Mouse (Mus musculus): ENCODE results near the gene Stat3. TPM values are rescaled to one million over a fixed set of nuclear protein-coding genes. Genes with fewer than 3 reads are reported as not detected.

Gene Stat3
- total and polyA plus RNA-seq, 2 experiments from 2014 or later: 40.8 to 47.1 TPM

GRCm38 (mm10) chr11:100916432-100916971 lies 22.8 kb downstream of the Stat3 start:
- no peaks in the 10 kb centered on the region for H3K4me1 ChIP-seq (ENCODE audit: insufficient read depth, low read length)
- 96% methylated on average over 4 of the region's 4 CpGs for WGBS
- H3K4me2 ChIP-seq (ENCODE audit: low read depth, low read length, poor library complexity, severe bottlenecking): no peak overlapping the region
- H3K27ac ChIP-seq (ENCODE audit: low read depth, low read length): no peak overlapping the region
- TF ChIP-seq CTCF (IDR thresholded peaks at IDR 0.05): no peak
- DNase-seq (ENCODE audit: low spot score): no peak
- no peak overlapping the region for H3K9ac ChIP-seq (replicated peaks; ENCODE audit: low read length, poor library complexity, severe bottlenecking)
- H3K4me3 ChIP-seq (ENCODE audit: low read depth, low read length): no peak overlapping the region
- H3K9me3 ChIP-seq (ENCODE audit: low read length): no peaks in the 10 kb centered on the region
- no peaks in the 10 kb centered on the region for H3K27me3 ChIP-seq (ENCODE audit: insufficient read depth, low read length)
- ATAC-seq (ENCODE audit: low FRiP score): no peak
- H3K36me3 ChIP-seq (ENCODE audit: insufficient read depth, low read length): no peaks in the 10 kb centered on the region; the same call in 1 of the 2 replicates

- no peaks in the 10 kb centered on the region for H3K27me3 ChIP-seq (ENCODE audit: insufficient read depth, low read length)
- no peaks in the 10 kb centered on the region for H3K9me3 ChIP-seq (ENCODE audit: low read length)
- H3K4me3 ChIP-seq (ENCODE audit: low read depth, low read length): no peak overlapping the region
- no peaks in the 10 kb centered on the region; the same call in 1 of the 2 replicates for H3K36me3 ChIP-seq (ENCODE audit: insufficient read depth, low read length)
- no peak overlapping the region for H3K9ac ChIP-seq (replicated peaks; ENCODE audit: low read length, poor library complexity, severe bottlenecking)
- H3K4me2 ChIP-seq (ENCODE audit: low read depth, low read length, poor library complexity, severe bottlenecking): no peak overlapping the region
- no peak for TF ChIP-seq CTCF (IDR thresholded peaks at IDR 0.05)
- WGBS: 92% methylated on average over 3 of the region's 3 CpGs
- no peaks in the 10 kb centered on the region for H3K4me1 ChIP-seq (ENCODE audit: insufficient read depth, low read length)
- DNase-seq (ENCODE audit: low spot score): no peak
- ATAC-seq (ENCODE audit: low FRiP score): no peak
- no peak overlapping the region for H3K27ac ChIP-seq (ENCODE audit: low read depth, low read length)
Measured at GRCm38 (mm10) chr11:100915063-100915462, 24.3 kb downstream of the Stat3 start.

GRCm38 (mm10) chr11:100914415-100914814 lies 24.9 kb downstream of the Stat3 start:
- H3K9me3 ChIP-seq (ENCODE audit: low read length): no peaks in the 10 kb centered on the region
- peak; percentile 33 for DNase-seq (ENCODE audit: low spot score)
- H3K4me1 ChIP-seq (ENCODE audit: insufficient read depth, low read length): no peaks in the 10 kb centered on the region
- H3K36me3 ChIP-seq (ENCODE audit: insufficient read depth, low read length): no peaks in the 10 kb centered on the region; the same call in 1 of the 2 replicates
- no peak overlapping the region for H3K4me3 ChIP-seq (ENCODE audit: low read depth, low read length)
- H3K27ac ChIP-seq (ENCODE audit: low read depth, low read length): no peak overlapping the region
- no peak for TF ChIP-seq CTCF (IDR thresholded peaks at IDR 0.05)
- ATAC-seq (ENCODE audit: low FRiP score): no peak
- H3K4me2 ChIP-seq (ENCODE audit: low read depth, low read length, poor library complexity, severe bottlenecking): no peak overlapping the region
- H3K9ac ChIP-seq (replicated peaks; ENCODE audit: low read length, poor library complexity, severe bottlenecking): no peak overlapping the region
- WGBS: 90% methylated on average over 5 of the region's 5 CpGs
- H3K27me3 ChIP-seq (ENCODE audit: insufficient read depth, low read length): no peaks in the 10 kb centered on the region

- TF ChIP-seq CTCF (IDR thresholded peaks at IDR 0.05): no peak
- H3K4me1 ChIP-seq (ENCODE audit: insufficient read depth, low read length): no peaks in the 10 kb centered on the region
- H3K27me3 ChIP-seq (ENCODE audit: insufficient read depth, low read length): no peaks in the 10 kb centered on the region
- no peak overlapping the region for H3K27ac ChIP-seq (ENCODE audit: low read depth, low read length)
- no peaks in the 10 kb centered on the region for H3K9me3 ChIP-seq (ENCODE audit: low read length)
- peaks cover 8% of the 10 kb centered on the region for H3K36me3 ChIP-seq (ENCODE audit: insufficient read depth, low read length)
- WGBS: 93% methylated on average over 17 of the region's 17 CpGs
- ATAC-seq (ENCODE audit: low FRiP score) (no peak), DNase-seq (ENCODE audit: low spot score) (no peak)
- H3K4me2 ChIP-seq (ENCODE audit: low read depth, low read length, poor library complexity, severe bottlenecking): no peak overlapping the region
- H3K4me3 ChIP-seq (ENCODE audit: low read depth, low read length): no peak overlapping the region
- H3K9ac ChIP-seq (replicated peaks; ENCODE audit: low read length, poor library complexity, severe bottlenecking): no peak overlapping the region
Measured at GRCm38 (mm10) chr11:100912401-100913155, 26.8 kb downstream of the Stat3 start.

GRCm38 (mm10) chr11:100908567-100908966 lies 30.8 kb downstream of the Stat3 start:
- Histone ChIP-seq H3K9ac (replicated peaks; ENCODE audit: low read length, poor library complexity, severe bottlenecking) (no peak overlapping the region), H3K4me3 (ENCODE audit: low read depth, low read length) (no peak overlapping the region), H3K27ac (ENCODE audit: low read depth, low read length) (no peak overlapping the region), H3K27me3 (ENCODE audit: insufficient read depth, low read length) (no peaks in the 10 kb centered on the region), H3K4me2 (ENCODE audit: low read depth, low read length, poor library complexity, severe bottlenecking) (no peak overlapping the region), H3K9me3 (ENCODE audit: low read length) (no peaks in the 10 kb centered on the region), H3K36me3 (ENCODE audit: insufficient read depth, low read length) (peaks cover 22% of the 10 kb centered on the region), H3K4me1 (ENCODE audit: insufficient read depth, low read length) (no peaks in the 10 kb centered on the region)
- no peak for TF ChIP-seq CTCF (IDR thresholded peaks at IDR 0.05)
- ATAC-seq (ENCODE audit: low FRiP score) (no peak), DNase-seq (ENCODE audit: low spot score) (no peak)
- 90% methylated on average over 9 of the region's 9 CpGs for WGBS

- Histone ChIP-seq H3K27ac (ENCODE audit: low read depth, low read length) (no peak overlapping the region), H3K4me2 (ENCODE audit: low read depth, low read length, poor library complexity, severe bottlenecking) (no peak overlapping the region), H3K9me3 (ENCODE audit: low read length) (no peaks in the 10 kb centered on the region), H3K4me1 (ENCODE audit: insufficient read depth, low read length) (no peaks in the 10 kb centered on the region), H3K36me3 (ENCODE audit: insufficient read depth, low read length) (peaks cover 27% of the 10 kb centered on the region), H3K9ac (replicated peaks; ENCODE audit: low read length, poor library complexity, severe bottlenecking) (no peak overlapping the region), H3K4me3 (ENCODE audit: low read depth, low read length) (no peak overlapping the region), H3K27me3 (ENCODE audit: insufficient read depth, low read length) (no peaks in the 10 kb centered on the region)
- 78% methylated on average over 2 of the region's 2 CpGs for WGBS
- TF ChIP-seq CTCF (IDR thresholded peaks at IDR 0.05): no peak
- DNase-seq (ENCODE audit: low spot score): no peak
- ATAC-seq (ENCODE audit: low FRiP score): no peak
Measured at GRCm38 (mm10) chr11:100908112-100908511, 31.2 kb downstream of the Stat3 start.

All from midbrain, postnatal 0 days (tissue).